Mouse (Mus musculus): ENCODE results near the gene Gm21973. TPM values are rescaled to one million over a fixed set of nuclear protein-coding genes. Genes with fewer than 3 reads are reported as not detected.

Gm21973 gene
- polyA plus RNA-seq, 1 experiment from 2014 or later: not detected

DNA sequence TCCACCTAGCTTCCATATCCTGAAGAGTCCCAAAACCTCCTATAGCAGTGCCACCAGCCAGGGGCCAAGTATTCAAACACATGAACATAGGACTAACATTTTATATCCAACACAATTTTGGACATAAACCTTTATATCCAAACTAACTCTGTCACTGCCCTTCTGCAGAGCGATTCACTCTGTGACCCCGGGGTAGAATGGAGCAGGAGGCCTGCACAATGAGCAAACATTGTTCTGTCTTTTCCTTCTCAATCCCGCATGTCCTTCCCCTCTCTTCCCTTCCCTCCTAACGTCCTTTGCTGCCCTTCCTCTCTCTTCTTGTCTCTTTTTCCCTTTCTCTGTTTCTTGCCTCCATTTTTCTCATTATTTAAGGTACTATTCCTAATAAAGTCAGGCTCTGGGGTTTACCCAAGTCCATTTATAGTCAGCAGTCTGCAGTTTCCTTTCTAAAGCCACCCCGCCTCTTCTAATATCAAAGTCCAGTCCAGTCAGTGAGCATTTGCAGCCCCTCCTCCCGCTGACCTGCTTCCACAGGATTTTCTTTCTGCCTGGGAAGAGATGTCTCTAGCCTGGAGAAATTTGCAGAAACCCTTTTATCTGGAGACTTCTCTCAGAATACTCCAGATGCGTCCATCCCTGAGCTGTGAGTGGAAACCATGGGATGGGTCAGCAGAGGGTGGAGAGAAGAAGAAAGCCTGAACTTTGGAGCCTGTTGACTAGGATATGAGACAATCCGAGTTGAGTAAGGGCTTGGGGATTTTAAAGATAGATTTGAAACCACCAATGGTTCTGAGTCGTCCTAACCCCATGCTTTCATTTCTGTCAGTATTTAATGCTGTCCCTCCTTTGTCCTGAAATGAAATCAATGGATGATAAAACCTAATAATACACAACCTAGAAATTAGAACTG lies 33.1 kb downstream of the Gm21973 start, which contains the start of gene Agxt2:
Agxt2 (plus strand) TSS at position 494 of the 910 bp plus-strand sequence.
- Histone ChIP-seq H3K27me3 (ENCODE audit: insufficient read depth, low read length) (no peaks in the 10 kb centered on the region), H3K36me3 (ENCODE audit: insufficient read depth) (no peaks in the 10 kb centered on the region), H3K4me3 (ENCODE audit: low read depth, low read length) (no peak within 1 kb of the TSS), H3K4me1 (ENCODE audit: insufficient read depth) (no peaks in the 10 kb centered on the region), H3K9ac (no peak within 1 kb of the TSS), H3K27ac (ENCODE audit: low read depth) (no peak within 1 kb of the TSS), H3K4me2 (no peak within 1 kb of the TSS), H3K9me3 (ENCODE audit: low read depth, low read length) (no peaks in the 10 kb centered on the region)
- ATAC-seq (ENCODE audit: insufficient read depth) (no peak), DNase-seq (no peak)
- WGBS: 72% methylated on average over 9 of the region's 9 CpGs
- TF ChIP-seq CTCF (IDR thresholded peaks at IDR 0.05; ENCODE audit: low read depth): no peak

DNA sequence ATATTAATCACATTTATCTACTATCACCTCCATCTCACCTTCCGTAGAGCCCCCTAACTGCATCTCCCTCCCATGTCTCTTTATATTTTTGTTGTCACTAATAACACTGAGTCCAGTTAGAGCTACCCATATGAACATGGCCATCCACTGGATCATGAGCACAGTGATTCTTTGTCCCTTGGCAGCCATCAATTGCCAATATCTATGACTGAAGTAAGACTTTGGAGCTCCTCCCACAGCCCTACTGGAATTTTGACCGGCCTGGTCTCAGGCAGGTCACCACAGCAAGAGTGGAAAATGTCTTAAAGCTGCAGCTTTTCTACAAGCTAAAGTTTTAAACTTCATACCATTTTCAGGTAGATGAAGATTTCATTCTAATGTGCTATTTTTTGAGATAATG lies 41.2 kb downstream of the Gm21973 start:
- no peak for DNase-seq
- H3K9ac ChIP-seq: no peak overlapping the region
- ATAC-seq (ENCODE audit: insufficient read depth): no peak
- no peaks in the 10 kb centered on the region for H3K36me3 ChIP-seq (ENCODE audit: insufficient read depth)
- H3K9me3 ChIP-seq (ENCODE audit: low read depth, low read length): no peaks in the 10 kb centered on the region
- H3K27ac ChIP-seq (ENCODE audit: low read depth): no peak overlapping the region
- no peak for TF ChIP-seq CTCF (IDR thresholded peaks at IDR 0.05; ENCODE audit: low read depth)
- 84% methylated on average over 2 of the region's 2 CpGs for WGBS
- no peak overlapping the region for H3K4me2 ChIP-seq
- no peaks in the 10 kb centered on the region for H3K4me1 ChIP-seq (ENCODE audit: insufficient read depth)
- no peak overlapping the region for H3K4me3 ChIP-seq (ENCODE audit: low read depth, low read length)
- H3K27me3 ChIP-seq (ENCODE audit: insufficient read depth, low read length): no peaks in the 10 kb centered on the region

DNA sequence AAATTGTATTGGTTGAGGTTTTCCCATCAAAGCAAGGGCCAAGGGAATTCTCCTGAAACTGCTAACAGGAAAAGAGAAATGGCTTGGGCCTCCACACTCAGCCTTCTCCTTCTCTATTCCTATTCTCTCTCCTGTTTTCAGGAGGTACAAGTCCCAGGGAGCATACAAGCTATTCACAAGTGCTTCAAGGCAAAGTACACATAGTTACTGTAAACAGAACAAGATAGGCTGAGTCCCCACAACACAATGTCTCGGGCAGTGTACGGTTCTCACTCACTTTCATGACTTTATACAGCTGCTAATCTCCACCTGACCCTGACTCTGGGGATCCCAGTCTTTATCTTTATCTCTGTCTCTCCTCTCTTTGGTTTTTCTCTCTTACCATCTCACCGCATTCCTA lies 50.2 kb downstream of the Gm21973 start:
- 29% methylated on average over 3 of the region's 3 CpGs for WGBS
- H3K27me3 ChIP-seq (ENCODE audit: insufficient read depth, low read length): no peaks in the 10 kb centered on the region
- no peak for ATAC-seq (ENCODE audit: insufficient read depth)
- H3K36me3 ChIP-seq (ENCODE audit: insufficient read depth): no peaks in the 10 kb centered on the region
- no peaks in the 10 kb centered on the region for H3K9me3 ChIP-seq (ENCODE audit: low read depth, low read length)
- no peak overlapping the region for H3K4me2 ChIP-seq
- no peak for TF ChIP-seq CTCF (IDR thresholded peaks at IDR 0.05; ENCODE audit: low read depth)
- no peak overlapping the region for H3K4me3 ChIP-seq (ENCODE audit: low read depth, low read length)
- H3K27ac ChIP-seq (ENCODE audit: low read depth): no peak overlapping the region
- no peak for DNase-seq
- H3K4me1 ChIP-seq (ENCODE audit: insufficient read depth): no peaks in the 10 kb centered on the region
- H3K9ac ChIP-seq: no peak overlapping the region

DNA sequence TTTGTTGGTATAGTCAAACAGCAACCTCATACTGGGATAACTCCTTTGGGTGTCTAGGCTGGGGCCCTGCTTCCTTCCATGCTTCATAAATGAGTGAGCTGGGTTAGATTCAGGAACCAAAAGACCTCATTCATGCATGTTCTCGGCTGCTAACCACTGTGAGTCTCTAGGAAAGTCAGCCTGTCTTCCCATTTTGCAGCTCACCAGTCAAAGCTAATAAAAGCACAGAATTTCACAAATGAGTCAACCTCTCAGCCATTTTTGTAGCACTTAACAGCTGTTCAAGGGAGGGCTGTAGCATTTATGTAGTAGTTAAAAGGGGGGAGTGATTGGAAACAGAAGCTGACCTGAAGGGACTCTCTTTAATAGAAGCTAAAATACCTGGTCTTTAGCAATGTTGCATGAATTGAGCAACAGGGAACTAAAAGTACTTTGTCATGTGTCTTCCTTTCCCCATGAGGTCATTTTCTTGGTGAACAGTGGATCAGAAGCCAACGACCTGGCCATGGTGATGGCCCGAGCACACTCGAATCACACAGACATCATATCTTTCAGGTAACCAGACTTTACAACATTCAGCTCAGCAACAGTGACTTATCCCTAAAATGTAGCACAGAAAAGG lies 53.3 kb downstream of the Gm21973 start:
- DNase-seq: no peak
- Histone ChIP-seq H3K9me3 (ENCODE audit: low read depth, low read length) (no peaks in the 10 kb centered on the region), H3K36me3 (ENCODE audit: insufficient read depth) (no peaks in the 10 kb centered on the region)

DNA sequence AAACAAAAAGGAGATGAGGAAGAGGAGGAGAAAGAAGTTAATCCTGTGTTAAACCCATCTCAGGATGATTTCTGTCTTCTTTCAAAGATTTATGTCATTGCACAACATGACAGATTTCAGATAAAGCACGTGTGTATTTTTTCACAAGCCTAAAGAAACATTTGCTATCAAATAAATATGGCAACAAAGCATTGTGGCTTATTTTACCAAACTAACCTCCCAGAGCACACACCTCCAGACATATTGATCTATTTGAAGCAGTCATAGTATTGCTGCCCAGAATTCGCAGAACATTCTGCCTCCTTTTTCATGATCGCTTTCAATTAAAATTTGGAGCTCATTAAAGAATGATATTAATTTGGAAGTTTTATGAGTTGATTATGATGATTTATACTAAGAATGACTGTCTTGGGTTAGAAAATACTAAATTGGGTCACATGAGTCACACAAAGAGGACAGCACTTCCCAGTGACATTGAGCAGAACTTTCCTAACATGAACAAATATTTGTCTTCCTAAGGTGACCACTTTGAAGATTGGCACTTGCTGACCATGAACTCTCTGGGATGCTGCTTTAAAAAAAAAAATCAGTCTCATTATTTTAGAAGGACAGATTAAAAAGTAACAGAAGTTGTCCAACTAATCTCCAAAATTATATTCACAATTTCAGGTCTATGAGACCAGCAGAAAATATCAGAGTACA lies 54.7 kb downstream of the Gm21973 start:
- Histone ChIP-seq H3K4me3 (ENCODE audit: low read depth, low read length) (no peak overlapping the region), H3K4me1 (ENCODE audit: insufficient read depth) (no peaks in the 10 kb centered on the region), H3K36me3 (ENCODE audit: insufficient read depth) (no peaks in the 10 kb centered on the region), H3K27ac (ENCODE audit: low read depth) (no peak overlapping the region), H3K27me3 (ENCODE audit: insufficient read depth, low read length) (no peaks in the 10 kb centered on the region), H3K4me2 (no peak overlapping the region), H3K9me3 (ENCODE audit: low read depth, low read length) (no peaks in the 10 kb centered on the region), H3K9ac (no peak overlapping the region)
- no peak for TF ChIP-seq CTCF (IDR thresholded peaks at IDR 0.05; ENCODE audit: low read depth)
- WGBS: 85% methylated on average over 3 of the region's 3 CpGs
- ATAC-seq (ENCODE audit: insufficient read depth): no peak
- no peak for DNase-seq

More for the DNA sequence above, 53.3 kb downstream of the Gm21973 start:
- Histone ChIP-seq H3K4me3 (ENCODE audit: low read depth, low read length) (no peak overlapping the region), H3K9ac (no peak overlapping the region), H3K4me1 (ENCODE audit: insufficient read depth) (no peaks in the 10 kb centered on the region), H3K27ac (ENCODE audit: low read depth) (no peak overlapping the region), H3K27me3 (ENCODE audit: insufficient read depth, low read length) (no peaks in the 10 kb centered on the region), H3K4me2 (no peak overlapping the region)
- no peak for ATAC-seq (ENCODE audit: insufficient read depth)
- no peak for TF ChIP-seq CTCF (IDR thresholded peaks at IDR 0.05; ENCODE audit: low read depth)
- 86% methylated on average over 4 of the region's 4 CpGs for WGBS

DNA sequence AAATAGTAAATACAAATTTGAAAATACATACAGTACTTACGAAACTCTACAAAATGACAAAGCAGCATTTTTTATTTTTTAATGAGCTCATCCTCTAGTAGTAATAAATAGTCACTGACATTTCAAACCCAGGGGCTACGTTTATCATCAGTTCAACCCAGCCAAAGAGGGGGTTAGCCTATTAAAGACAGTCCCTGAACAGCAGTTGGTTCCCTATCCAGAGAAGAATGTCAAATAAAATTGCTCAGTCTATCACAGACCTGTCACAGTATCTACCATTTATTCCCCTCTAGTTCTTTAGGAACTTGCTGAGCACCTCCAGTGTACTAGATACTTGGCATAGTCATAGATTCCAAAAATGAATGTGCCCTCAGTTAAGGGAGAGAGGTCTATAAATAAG lies 62.1 kb downstream of the Gm21973 start:
- ATAC-seq (ENCODE audit: insufficient read depth) (no peak), DNase-seq (no peak)
- TF ChIP-seq CTCF (IDR thresholded peaks at IDR 0.05; ENCODE audit: low read depth): no peak
- Histone ChIP-seq H3K36me3 (ENCODE audit: insufficient read depth) (no peaks in the 10 kb centered on the region), H3K9me3 (ENCODE audit: low read depth, low read length) (no peaks in the 10 kb centered on the region), H3K4me3 (ENCODE audit: low read depth, low read length) (no peak overlapping the region), H3K27me3 (ENCODE audit: insufficient read depth, low read length) (no peaks in the 10 kb centered on the region), H3K4me2 (no peak overlapping the region), H3K9ac (no peak overlapping the region), H3K27ac (ENCODE audit: low read depth) (no peak overlapping the region), H3K4me1 (ENCODE audit: insufficient read depth) (no peaks in the 10 kb centered on the region)
- WGBS: 77% methylated on average over 2 of the region's 2 CpGs

DNA sequence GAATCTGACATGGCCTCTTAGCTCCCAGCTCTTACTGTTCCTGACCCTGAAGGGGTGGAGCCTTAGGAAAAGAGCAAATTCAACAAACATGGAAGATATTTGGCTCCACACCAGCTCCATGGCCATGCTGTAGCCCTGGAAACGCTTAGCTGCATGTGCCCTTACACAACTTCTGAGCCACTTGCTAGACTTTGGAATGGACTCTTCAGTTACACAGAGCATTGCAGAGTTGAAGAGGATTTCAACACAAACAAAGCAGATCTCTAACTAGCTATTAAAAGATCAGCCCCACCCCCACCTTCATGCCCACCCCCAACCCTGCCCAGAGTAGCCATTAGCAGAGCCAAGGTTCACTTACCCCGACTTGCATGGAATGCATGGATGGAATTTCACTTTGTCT lies 74.6 kb downstream of the Gm21973 start:
- H3K27ac ChIP-seq (ENCODE audit: low read depth): no peak overlapping the region
- H3K4me3 ChIP-seq (ENCODE audit: low read depth, low read length): no peak overlapping the region
- no peak overlapping the region for H3K4me2 ChIP-seq
- no peaks in the 10 kb centered on the region for H3K4me1 ChIP-seq (ENCODE audit: insufficient read depth)
- no peak for ATAC-seq (ENCODE audit: insufficient read depth)
- DNase-seq: peak; percentile 15
- WGBS: 56% methylated on average over 2 of the region's 2 CpGs
- no peak for TF ChIP-seq CTCF (IDR thresholded peaks at IDR 0.05; ENCODE audit: low read depth)
- H3K36me3 ChIP-seq (ENCODE audit: insufficient read depth): no peaks in the 10 kb centered on the region
- H3K9me3 ChIP-seq (ENCODE audit: low read depth, low read length): no peaks in the 10 kb centered on the region
- H3K27me3 ChIP-seq (ENCODE audit: insufficient read depth, low read length): no peaks in the 10 kb centered on the region
- no peak overlapping the region for H3K9ac ChIP-seq
